Mouse (Mus musculus): ENCODE results near the gene Fetub.

DNA sequence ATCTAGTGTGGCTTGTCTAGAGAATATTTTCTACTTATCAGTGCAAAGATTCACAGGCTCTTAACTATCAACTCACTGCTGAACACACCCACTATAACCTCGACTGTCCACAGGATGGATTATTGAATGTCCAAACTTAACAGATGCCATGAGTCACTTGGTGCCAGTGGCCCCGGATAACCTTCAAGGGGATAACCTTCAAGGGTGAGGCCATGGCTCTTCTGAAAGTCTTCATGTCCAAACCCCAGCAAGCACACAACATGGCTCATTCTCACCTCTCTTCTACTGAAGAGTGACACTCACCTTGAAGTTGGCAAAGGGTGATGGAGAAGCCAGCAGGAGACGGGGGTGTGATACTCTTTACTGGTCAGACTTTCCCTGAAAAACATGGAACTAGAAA is 31.4 kb upstream of the Fetub start:
- no peak for TF ChIP-seq EP300 (IDR thresholded peaks at IDR 0.05; ENCODE audit: low read depth in 1 of 2, low read length in 2 of 2)
- no peak for TF ChIP-seq USF1 (IDR thresholded peaks at IDR 0.05; ENCODE audit: low read depth, low read length)
- no peak for TF ChIP-seq MAFK (IDR thresholded peaks at IDR 0.05; ENCODE audit: borderline replicate concordance, low read depth, low read length)
- no peak for TF ChIP-seq ELF1 (IDR thresholded peaks at IDR 0.05; ENCODE audit: low read depth, low read length)
- no peak for TF ChIP-seq CTCF (IDR thresholded peaks at IDR 0.05 in 2 of 3, conservative IDR thresholded peaks at IDR 0.05 in 1 of 3; ENCODE audit: control insufficient read depth in 1 of 3, insufficient read depth in 1 of 3, low read depth in 2 of 3, low read length in 3 of 3, poor library complexity in 1 of 3, severe bottlenecking in 1 of 3)
- no peak for TF ChIP-seq POLR2AphosphoS5 (IDR thresholded peaks at IDR 0.05; ENCODE audit: borderline replicate concordance, low read depth, low read length)
- TF ChIP-seq MYC (IDR thresholded peaks at IDR 0.05; ENCODE audit: low read depth, low read length): no peak
- TF ChIP-seq ZC3H11A (IDR thresholded peaks at IDR 0.05; ENCODE audit: low read depth, low read length): no peak
